Mouse (Mus musculus) MEL (cell line): ENCODE results near the gene Dgkg. TPM values are rescaled to one million over a fixed set of nuclear protein-coding genes. Genes with fewer than 3 reads are reported as not detected.
A peak's percentile ranks its signal among the peaks of the same experiment; 100 is the strongest.

Source experiments
- DNase-seq: peaks from one replicate; pipeline ENCODE4 v3.0.0; 2011; ENCODE audit warnings: low read depth, low spot score
- H3K27ac ChIP-seq: 2 replicates; pipeline ENCODE4 v1.5.1; 2012; ENCODE audit warnings: low read depth, mild to moderate bottlenecking, control low read depth, low read length, moderate library complexity; ENCODE audit not compliant: control insufficient read depth
- H3K27me3 ChIP-seq, 2 experiments: fragments of 150-350 bp in 1 of 2; sonication (generic) in 1 of 2; 2 replicates each; pipeline ENCODE4 v1.6.1; 2012; ENCODE audit warnings: low read length in 2 of 2, mild to moderate bottlenecking in 2 of 2, improper control_type of control experiment in 1 of 2, moderate library complexity in 1 of 2; ENCODE audit not compliant: insufficient read depth in 2 of 2, control insufficient read depth in 1 of 2
- H3K36me3 ChIP-seq, 2 experiments: 2 replicates each; pipeline ENCODE4 v1.6.1; 2012 to 2014; ENCODE audit warnings: low read length in 2 of 2, improper control_type of control experiment in 1 of 2, inconsistent platforms in 1 of 2, mild to moderate bottlenecking in 1 of 2; ENCODE audit not compliant: insufficient read depth in 2 of 2, control insufficient read depth in 1 of 2
- H3K4me1 ChIP-seq, 2 experiments: fragments of 150-350 bp in 1 of 2; sonication (generic) in 1 of 2; 2 replicates each; pipeline ENCODE4 v1.6.1; 2012; ENCODE audit warnings: low read length in 2 of 2, improper control_type of control experiment in 1 of 2, mild to moderate bottlenecking in 1 of 2; ENCODE audit not compliant: insufficient read depth in 2 of 2, control insufficient read depth in 1 of 2
- H3K4me3 ChIP-seq, 2 experiments: fragments of 150-350 bp in 1 of 2; sonication (generic) in 1 of 2; 2 replicates each; pipeline ENCODE4 v1.5.1; 2012; ENCODE audit warnings: low read depth in 2 of 2, low read length in 2 of 2, mild to moderate bottlenecking in 2 of 2, moderate library complexity in 2 of 2, control low read depth in 1 of 2, improper control_type of control experiment in 1 of 2; ENCODE audit not compliant: control insufficient read depth in 1 of 2, insufficient read depth in 1 of 2
- H3K79me2 ChIP-seq: 2 replicates; pipeline ENCODE4 v1.6.1; 2012; ENCODE audit warnings: mild to moderate bottlenecking, low read length, moderate library complexity; ENCODE audit not compliant: control insufficient read depth, poor library complexity, insufficient read depth
- H3K9ac ChIP-seq: 2 replicates; pipeline ENCODE4 v1.6.1; 2012; ENCODE audit warnings: low read depth, mild to moderate bottlenecking, control low read depth, low read length, moderate library complexity; ENCODE audit not compliant: control insufficient read depth, poor library complexity, severe bottlenecking
- H3K9me3 ChIP-seq: fragments of 150-350 bp; sonication (generic); replicated peaks from 2 replicates; pipeline ENCODE4 v1.6.1; 2012; ENCODE audit warnings: mild to moderate bottlenecking, low read length, improper control_type of control experiment, moderate library complexity; ENCODE audit not compliant: insufficient read depth
- BHLHE40 ChIP-seq: IDR thresholded peaks from 2 replicates; pipeline ENCODE4 v1.6.1; 2012; ENCODE audit warnings: low read depth, mild to moderate bottlenecking, inconsistent platforms, low read length, improper control_type of control experiment, borderline replicate concordance
- CTCF ChIP-seq, 3 experiments: IDR thresholded peaks in 2 of 3; conservative IDR thresholded peaks in 1 of 3; 2 replicates each; pipeline ENCODE4 v1.5.1; 2011 to 2012; ENCODE audit warnings: low read length in 3 of 3, low read depth in 2 of 3, mild to moderate bottlenecking in 2 of 3, improper control_type of control experiment in 1 of 3, inconsistent platforms in 1 of 3, mixed read lengths in 1 of 3, moderate library complexity in 1 of 3; ENCODE audit not compliant: control insufficient read depth in 1 of 3, insufficient read depth in 1 of 3, poor library complexity in 1 of 3, severe bottlenecking in 1 of 3
- E2F4 ChIP-seq: IDR thresholded peaks from 2 replicates; pipeline ENCODE4 v1.6.1; 2011; ENCODE audit warnings: low read depth, low read length, improper control_type of control experiment, borderline replicate concordance
- EP300 ChIP-seq, 2 experiments: IDR thresholded peaks; 2 replicates each; pipeline ENCODE4 v1.6.1; 2011; ENCODE audit warnings: improper control_type of control experiment in 2 of 2, low read length in 2 of 2, low read depth in 1 of 2, mild to moderate bottlenecking in 1 of 2
- ETS1 ChIP-seq: IDR thresholded peaks from 2 replicates; pipeline ENCODE4 v1.6.1; 2012; ENCODE audit warnings: low read depth, mild to moderate bottlenecking, inconsistent platforms, low read length, improper control_type of control experiment, moderate library complexity
- GABPA ChIP-seq: IDR thresholded peaks from 2 replicates; pipeline ENCODE4 v1.6.1; 2012; ENCODE audit warnings: low read depth, mild to moderate bottlenecking, inconsistent platforms, low read length, improper control_type of control experiment, moderate library complexity
- GATA1 ChIP-seq: IDR thresholded peaks from 2 replicates; pipeline ENCODE4 v1.6.1; 2011; ENCODE audit warnings: low read depth, low read length, improper control_type of control experiment
- JUND ChIP-seq: IDR thresholded peaks from 2 replicates; pipeline ENCODE4 v1.6.1; 2011; ENCODE audit warnings: low read depth, mild to moderate bottlenecking, improper control_type of control experiment, low read length
- MAFK ChIP-seq: IDR thresholded peaks from 2 replicates; pipeline ENCODE4 v1.6.1; 2011; ENCODE audit warnings: low read depth, mild to moderate bottlenecking, low read length, improper control_type of control experiment, borderline replicate concordance
- MEF2A ChIP-seq: IDR thresholded peaks from 2 replicates; pipeline ENCODE4 v1.6.1; 2014; ENCODE audit warnings: low read depth, mild to moderate bottlenecking, inconsistent platforms, low read length, improper control_type of control experiment; ENCODE audit not compliant: poor library complexity, insufficient replicate concordance, severe bottlenecking; ENCODE audit errors: extremely low read depth
- MXI1 ChIP-seq: IDR thresholded peaks from 2 replicates; pipeline ENCODE4 v1.6.1; 2011; ENCODE audit warnings: mild to moderate bottlenecking, low read depth, low read length, improper control_type of control experiment
- MYB ChIP-seq: IDR thresholded peaks from 2 replicates; pipeline ENCODE4 v1.6.1; 2011; ENCODE audit warnings: mild to moderate bottlenecking, low read depth, low read length, improper control_type of control experiment
- MYC ChIP-seq: IDR thresholded peaks from 2 replicates; pipeline ENCODE4 v1.6.1; 2011; ENCODE audit warnings: low read depth, mild to moderate bottlenecking, low read length, improper control_type of control experiment, moderate library complexity
- NELFE ChIP-seq: IDR thresholded peaks from 2 replicates; pipeline ENCODE4 v1.6.1; 2011; ENCODE audit warnings: low read depth, low read length, improper control_type of control experiment
- NRF1 ChIP-seq: IDR thresholded peaks from 2 replicates; pipeline ENCODE4 v1.6.1; 2014; ENCODE audit warnings: low read depth, mild to moderate bottlenecking, inconsistent platforms, low read length, improper control_type of control experiment, moderate library complexity; ENCODE audit not compliant: poor library complexity, insufficient read depth, severe bottlenecking
- POLR2A ChIP-seq, 2 experiments: IDR thresholded peaks; 2 replicates each; pipeline ENCODE4 v1.6.1; 2011 to 2012; ENCODE audit warnings: low read length in 2 of 2, mild to moderate bottlenecking in 2 of 2, control low read depth in 1 of 2, improper control_type of control experiment in 1 of 2, low read depth in 1 of 2, moderate library complexity in 1 of 2; ENCODE audit not compliant: control insufficient read depth in 1 of 2, insufficient read depth in 1 of 2, poor library complexity in 1 of 2
- RAD21 ChIP-seq: IDR thresholded peaks from 2 replicates; pipeline ENCODE4 v1.6.1; 2011; ENCODE audit warnings: mild to moderate bottlenecking, low read depth, low read length, improper control_type of control experiment
- SMC3 ChIP-seq: IDR thresholded peaks from 2 replicates; pipeline ENCODE4 v1.6.1; 2011; ENCODE audit warnings: low read depth, low read length, improper control_type of control experiment
- TAL1 ChIP-seq: IDR thresholded peaks from 2 replicates; pipeline ENCODE4 v1.6.1; 2012; ENCODE audit warnings: mild to moderate bottlenecking, inconsistent platforms, low read length, moderate library complexity, mixed read lengths
- TBP ChIP-seq: IDR thresholded peaks from 2 replicates; pipeline ENCODE4 v1.8.0; 2011; ENCODE audit warnings: low read depth, low read length, improper control_type of control experiment
- TCF12 ChIP-seq: IDR thresholded peaks from 2 replicates; pipeline ENCODE4 v1.6.1; 2014; ENCODE audit warnings: low read depth, mild to moderate bottlenecking, inconsistent platforms, low read length, improper control_type of control experiment, moderate library complexity
- UBTF ChIP-seq: IDR thresholded peaks from 2 replicates; pipeline ENCODE4 v1.6.1; 2012; ENCODE audit warnings: low read depth, mild to moderate bottlenecking, inconsistent platforms, low read length, improper control_type of control experiment, moderate library complexity, borderline replicate concordance; ENCODE audit not compliant: insufficient read depth
- USF2 ChIP-seq, 2 experiments: IDR thresholded peaks; 2 replicates each; pipeline ENCODE4 v1.6.1; 2011 to 2012; ENCODE audit warnings: improper control_type of control experiment in 2 of 2, low read length in 2 of 2, borderline replicate concordance in 1 of 2, inconsistent platforms in 1 of 2, low read depth in 1 of 2, mild to moderate bottlenecking in 1 of 2; ENCODE audit not compliant: insufficient read depth in 1 of 2
- ZC3H11A ChIP-seq: IDR thresholded peaks from 2 replicates; pipeline ENCODE4 v1.6.1; 2012; ENCODE audit warnings: low read depth, mild to moderate bottlenecking, inconsistent platforms, low read length, improper control_type of control experiment
- ZNF384 ChIP-seq: IDR thresholded peaks from 2 replicates; pipeline ENCODE4 v1.6.1; 2012; ENCODE audit warnings: low read depth, mild to moderate bottlenecking, inconsistent platforms, low read length, improper control_type of control experiment
- polyA plus RNA-seq, 2 experiments: library from polyadenylated mRNA; stranded (reverse) in 1 of 2; unstranded in 1 of 2; fragments of >175 nt in 1 of 2; fragments of >200 nt in 1 of 2; gene quantifications; 2 replicates each; pipeline versions ENCODE4 v1.2.1 to v1.2.4; 2012; ENCODE audit warnings: low replicate concordance in 2 of 2, low read depth in 1 of 2; ENCODE audit not compliant: insufficient read length in 2 of 2, insufficient read depth in 1 of 2, missing spikeins in 1 of 2
- total RNA-seq: library from RNA; depleted of rRNA; stranded (reverse); fragments of 300-350 nt; gene quantifications from 2 replicates; pipeline ENCODE4 v1.2.3, GENCODE M21; 2012

Gene Dgkg
- total and polyA plus RNA-seq, 3 experiments, result not detected

- no peak overlapping the region for H3K9ac ChIP-seq
- no peaks in the 10 kb centered on the region for H3K27me3 ChIP-seq
- H3K4me1 ChIP-seq, result no peaks in the 10 kb centered on the region
- H3K9me3 ChIP-seq, result no peaks in the 10 kb centered on the region
- H3K79me2 ChIP-seq, result no peaks in the 10 kb centered on the region
- TF ChIP-seq MYC (no peak), UBTF (no peak), JUND (no peak), GATA1 (no peak), NRF1 (no peak)
- DNase-seq, result no peak
- no peaks in the 10 kb centered on the region for H3K36me3 ChIP-seq
- no peak overlapping the region for H3K4me3 ChIP-seq
- H3K27ac ChIP-seq, result no peak overlapping the region
Observed at GRCm38 (mm10) chr16:22598741-22599140, 58.3 kb downstream of the Dgkg start.

GRCm38 (mm10) chr16:22596394-22596793 is 60.6 kb downstream of the Dgkg start:
- Histone ChIP-seq H3K27ac (no peak overlapping the region), H3K9me3 (no peaks in the 10 kb centered on the region), H3K36me3 (no peaks in the 10 kb centered on the region), H3K4me1 (no peaks in the 10 kb centered on the region), H3K79me2 (no peaks in the 10 kb centered on the region), H3K27me3 (no peaks in the 10 kb centered on the region), H3K4me3 (no peak overlapping the region), H3K9ac (no peak overlapping the region)
- no peak for DNase-seq
- TF ChIP-seq RAD21 (no peak), TBP (no peak), EP300 (IDR thresholded peaks at IDR 0.05; ENCODE audit: low read depth in 1 of 2, low read length in 2 of 2) (no peak), MAFK (no peak), SMC3 (no peak), NELFE (no peak), USF2 (IDR thresholded peaks at IDR 0.05; ENCODE audit: borderline replicate concordance in 1 of 2, insufficient read depth in 1 of 2, low read depth in 1 of 2, low read length in 2 of 2) (no peak)

- no peaks in the 10 kb centered on the region for H3K27me3 ChIP-seq
- no peak overlapping the region for H3K4me3 ChIP-seq
- no peaks in the 10 kb centered on the region for H3K79me2 ChIP-seq
- H3K9ac ChIP-seq, result no peak overlapping the region
- no peaks in the 10 kb centered on the region for H3K36me3 ChIP-seq
- H3K9me3 ChIP-seq, result no peaks in the 10 kb centered on the region
- H3K4me1 ChIP-seq, result no peaks in the 10 kb centered on the region
- no peak overlapping the region for H3K27ac ChIP-seq
- peak; percentile 3 for DNase-seq
- no peak for TF ChIP-seq GATA1
- no peak for TF ChIP-seq ETS1
- TF ChIP-seq GABPA, result no peak
- TF ChIP-seq MEF2A, result no peak
- TF ChIP-seq UBTF, result no peak
- no peak for TF ChIP-seq POLR2A (IDR thresholded peaks at IDR 0.05; ENCODE audit: control insufficient read depth in 1 of 2, insufficient read depth in 1 of 2, low read depth in 1 of 2, low read length in 2 of 2, poor library complexity in 1 of 2)
- no peak for TF ChIP-seq TBP
- TF ChIP-seq RAD21, result peak; percentile 16
- peak in 1 of 3 experiments; percentile 22; a peak in 2 of 6 replicates for TF ChIP-seq CTCF (IDR thresholded peaks at IDR 0.05 in 2 of 3, conservative IDR thresholded peaks at IDR 0.05 in 1 of 3; ENCODE audit: control insufficient read depth in 1 of 3, insufficient read depth in 1 of 3, low read depth in 2 of 3, low read length in 3 of 3, poor library complexity in 1 of 3, severe bottlenecking in 1 of 3)
- no peak for TF ChIP-seq NELFE
- no peak for TF ChIP-seq MAFK
- no peak for TF ChIP-seq BHLHE40
- TF ChIP-seq TCF12, result no peak
- no peak for TF ChIP-seq MXI1
- no peak for TF ChIP-seq TAL1
- TF ChIP-seq E2F4, result no peak
- TF ChIP-seq ZNF384, result no peak
- no peak for TF ChIP-seq JUND
- TF ChIP-seq MYB, result no peak
- no peak for TF ChIP-seq ZC3H11A
Observed at GRCm38 (mm10) chr16:22593907-22594306, 63.1 kb downstream of the Dgkg start.
